Mouse (Mus musculus): ENCODE results near the gene Btnl10.

DNA sequence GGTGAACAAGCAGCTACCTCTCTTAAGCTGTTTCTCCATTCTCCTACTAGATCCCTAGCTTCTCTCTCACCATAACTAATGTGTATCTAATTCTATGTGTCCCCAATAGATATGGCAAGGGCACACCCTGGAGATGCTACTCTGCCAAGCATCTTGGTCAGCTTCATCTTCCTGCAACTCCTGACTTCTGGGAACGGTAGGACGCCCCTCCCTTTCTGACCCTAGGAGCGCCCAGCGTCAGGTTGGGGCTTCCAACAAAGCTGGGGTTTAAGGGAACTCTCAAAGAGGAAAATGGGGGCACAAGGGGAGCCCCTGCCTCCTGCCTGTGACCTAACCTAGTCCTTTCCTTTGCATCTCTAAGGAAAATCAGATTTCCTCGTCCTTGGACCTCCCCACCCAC is 1.1 kb downstream of the Btnl10 start:
- TF ChIP-seq CTCF (IDR thresholded peaks at IDR 0.05; ENCODE audit: low read depth) (no peak), EP300 (optimal IDR thresholded peaks at IDR 0.05) (no peak)

All from stomach, postnatal 0 days (tissue).